Mouse (Mus musculus) T-helper 1 cell (primary cell): ENCODE results near the gene Anapc16.

ENCODE experiments used
- in situ Hi-C: fragments of 300-600 bp; cut with MboI, MseI; formaldehyde crosslinking; loops from one replicate; pipeline ENCODE4 v1.15.1; 2025; ENCODE audit warnings: high pct_unique_total_duplicates

The Anapc16 gene

DNA sequence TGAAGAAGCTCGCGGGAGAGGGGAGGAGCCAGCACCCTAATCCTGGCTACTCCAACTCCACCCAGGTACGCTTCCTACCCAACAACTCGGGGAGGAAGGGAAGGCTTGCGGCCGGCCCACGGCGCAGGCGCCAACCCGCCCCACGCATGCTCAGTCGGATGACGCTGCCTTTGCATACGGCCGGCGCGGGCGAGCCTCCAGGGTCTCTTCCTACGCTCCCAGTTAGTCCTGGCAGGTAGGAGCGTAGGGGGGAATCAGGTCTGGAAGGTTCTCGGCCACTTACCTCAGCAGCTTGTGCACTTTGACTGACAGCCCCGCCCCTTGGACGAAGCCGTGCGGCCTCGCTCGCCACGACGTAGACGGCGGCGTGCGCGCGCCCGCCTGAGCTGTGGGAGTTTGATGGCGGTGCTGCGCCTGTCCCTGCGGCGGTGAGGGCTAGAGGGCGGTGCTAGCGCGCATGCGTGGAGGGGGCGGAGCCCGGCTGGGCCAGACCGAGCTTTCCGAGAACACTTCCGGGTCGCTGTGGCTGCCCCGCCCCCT is at the start of gene Anapc16, which contains the start of gene Ascc1:
Anapc16 (minus strand) TSS at position 463 of the 540 bp plus-strand sequence.
Ascc1 (plus strand) TSS at position 133 of the 540 bp plus-strand sequence.
- in situ Hi-C loops, result loop anchor here (5.0 to 10.0 kb wide), 3 partner anchors 40 to 578 kb away; no protein-coding TSS in a partner anchor

DNA sequence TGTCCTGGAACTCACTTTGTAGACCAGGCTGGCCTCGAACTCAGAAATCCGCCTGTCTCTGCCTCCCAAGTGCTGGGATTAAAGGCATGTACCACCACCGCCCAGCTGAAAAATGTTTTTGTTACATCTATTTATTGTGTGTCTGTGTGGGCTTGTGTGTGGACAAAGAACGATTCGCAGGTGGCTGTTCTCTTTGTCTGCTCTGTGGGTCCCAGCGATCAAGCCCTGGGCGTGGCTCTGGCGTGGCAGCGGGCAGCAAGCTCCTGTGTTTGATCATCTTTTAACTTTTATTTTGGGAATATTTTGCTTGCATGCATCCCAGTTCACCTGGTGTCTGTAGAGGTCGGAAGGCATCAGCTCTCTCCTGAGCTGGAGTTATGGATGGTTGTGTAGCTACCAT is 47.6 kb upstream of the Anapc16 start:
- in situ Hi-C loops, result no loop called here

DNA sequence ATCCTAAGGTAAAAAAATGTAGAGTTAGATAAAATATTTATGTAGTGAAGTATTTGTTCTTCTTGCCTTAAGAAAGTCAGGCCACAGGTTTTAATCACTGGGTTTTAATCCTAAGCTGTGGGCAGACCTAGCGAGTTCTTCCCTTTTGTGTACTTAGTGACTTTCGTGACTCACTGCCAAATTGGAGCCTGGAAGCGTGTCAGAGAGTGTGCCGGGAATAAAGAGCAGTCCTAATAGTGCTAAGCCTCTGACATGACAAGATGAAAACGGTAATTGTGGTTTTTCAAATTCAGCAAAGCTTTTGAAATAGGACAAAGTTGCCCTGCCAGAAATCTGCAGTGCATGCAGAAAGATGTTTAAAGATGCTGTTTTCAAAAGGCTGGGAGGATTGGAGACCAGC is 43.8 kb upstream of the Anapc16 start:
- in situ Hi-C loops, result loop anchor here (10.0 kb wide), 1 partner anchor 1482 kb away; no protein-coding TSS in a partner anchor

DNA sequence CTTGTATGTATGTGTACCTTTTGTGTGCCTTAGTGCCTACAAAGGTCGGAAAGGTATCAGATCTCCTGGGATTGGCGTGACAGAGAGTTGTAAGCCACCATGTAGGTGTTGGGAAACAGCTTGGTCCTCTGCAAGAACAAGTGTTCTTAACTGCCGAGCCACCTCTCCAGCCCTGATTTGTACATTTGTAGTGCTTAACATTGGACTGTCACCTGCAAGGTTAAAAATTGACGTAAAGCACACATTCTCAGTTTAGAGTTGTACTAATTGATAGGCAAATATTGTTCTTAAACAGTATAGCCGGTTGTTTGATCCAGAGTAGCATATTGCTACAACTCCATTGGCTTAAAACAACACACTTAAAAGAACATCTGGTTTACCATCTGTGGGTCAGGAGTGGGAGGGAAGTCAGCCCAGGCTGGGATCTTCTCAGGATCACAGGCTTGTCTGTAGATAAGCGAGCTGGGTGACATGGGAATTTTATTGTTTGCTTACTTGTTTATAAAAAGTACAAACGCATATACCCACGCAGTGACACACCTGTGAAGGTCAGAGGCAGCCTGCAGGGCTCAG is 39.5 kb upstream of the Anapc16 start:
- in situ Hi-C loops, result loop anchor here (10.0 kb wide), 1 partner anchor 1478 kb away; no protein-coding TSS in a partner anchor

DNA sequence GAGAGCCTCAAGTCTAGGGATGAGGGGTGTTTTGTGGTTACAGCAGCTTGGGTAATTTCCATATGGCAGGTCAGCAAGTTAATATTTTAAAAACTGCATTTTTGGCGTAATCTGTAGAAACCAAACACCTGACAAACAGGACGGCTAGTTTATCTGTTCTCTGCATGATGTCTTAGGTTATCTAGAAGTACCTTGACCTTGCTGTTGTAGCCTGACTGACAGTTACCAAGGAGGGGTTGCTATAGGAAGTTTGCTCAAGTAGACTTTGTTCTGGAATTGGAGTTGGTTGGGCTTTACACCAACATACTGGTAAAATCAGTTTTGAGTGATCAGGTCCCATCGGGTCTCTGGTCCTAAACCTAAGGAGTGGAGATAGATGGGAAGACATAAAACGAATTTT is 32.8 kb upstream of the Anapc16 start:
- in situ Hi-C loops, result no loop called here

DNA sequence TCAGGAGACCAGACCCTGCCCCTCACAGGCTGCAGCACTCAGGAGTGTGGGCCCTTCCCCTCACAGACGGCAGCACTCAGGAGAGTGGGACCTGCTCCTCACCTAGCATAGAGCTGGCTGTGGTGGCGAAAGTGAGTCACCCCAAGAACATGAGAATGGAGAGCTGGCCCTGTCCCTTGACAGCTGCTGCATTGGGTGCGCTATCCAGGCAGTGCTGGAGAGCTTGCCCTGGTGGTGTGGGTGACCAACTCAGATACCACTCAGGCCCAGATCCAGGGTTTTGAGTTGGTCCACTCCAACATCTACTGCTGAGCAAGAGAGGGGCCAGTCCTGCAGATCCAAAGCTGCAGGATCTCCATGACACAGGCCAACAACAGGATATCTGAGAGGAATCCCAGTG is 31.7 kb upstream of the Anapc16 start:
- in situ Hi-C loops, result no loop called here

DNA sequence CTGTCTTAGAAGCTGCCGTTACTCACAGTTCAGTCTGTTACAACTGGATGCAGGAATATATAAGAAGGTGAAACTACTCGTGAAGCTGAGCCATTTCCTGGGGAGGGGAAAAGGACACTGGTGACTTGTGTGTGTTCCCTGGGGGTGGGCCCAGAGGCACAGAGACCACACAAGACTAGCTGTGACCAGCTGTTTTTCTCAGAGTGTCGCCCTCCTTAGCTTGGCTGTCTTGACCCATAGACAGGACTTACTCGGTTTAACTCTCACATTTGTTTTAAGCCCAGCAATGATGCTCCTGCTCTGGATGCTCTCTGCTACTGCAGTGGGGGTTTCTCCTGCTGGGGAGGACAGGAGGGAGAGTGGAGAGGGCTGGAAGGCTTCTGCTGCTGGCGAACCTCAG is 30.1 kb upstream of the Anapc16 start:
- in situ Hi-C loops, result no loop called here

DNA sequence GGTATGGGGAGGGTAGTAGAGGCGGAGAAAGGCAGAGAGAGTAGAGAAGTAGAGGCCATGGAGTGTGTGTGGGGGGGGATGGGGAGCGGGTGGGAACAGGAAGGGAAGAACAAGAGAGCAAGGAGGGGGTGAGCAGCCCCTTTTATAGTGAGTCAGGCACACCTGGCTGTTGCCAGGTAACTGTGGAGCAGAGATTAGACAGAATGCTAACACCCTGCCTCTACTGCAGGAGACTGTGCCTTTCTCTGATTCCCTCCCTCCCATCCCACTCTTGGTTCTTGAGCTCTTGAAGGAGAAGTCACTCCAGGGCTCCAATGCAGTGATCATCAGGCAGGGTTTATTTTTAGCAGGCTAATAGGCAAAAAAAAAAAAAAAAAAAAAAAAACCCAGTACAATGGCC is 29.7 kb upstream of the Anapc16 start:
- in situ Hi-C loops, result no loop called here

DNA sequence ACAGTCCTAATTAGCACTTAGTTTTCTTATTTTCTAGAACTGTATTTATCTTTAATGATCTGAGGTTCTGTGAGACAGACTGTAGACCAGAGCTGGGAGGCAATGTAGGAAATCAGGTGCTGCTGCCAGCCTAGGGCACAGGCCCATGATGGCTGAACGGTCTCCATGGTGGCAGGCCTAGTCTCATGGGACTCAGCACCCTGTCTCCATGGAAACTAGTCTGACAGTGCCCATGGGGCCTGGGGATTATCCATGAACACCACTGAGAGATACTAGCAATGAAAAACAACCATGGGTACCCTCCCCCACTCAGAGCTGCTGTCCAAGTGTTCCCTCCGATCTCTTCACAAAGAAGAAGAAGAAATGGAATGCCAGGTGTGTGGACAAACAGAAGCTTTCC is 29.1 kb upstream of the Anapc16 start:
- in situ Hi-C loops, result no loop called here

DNA sequence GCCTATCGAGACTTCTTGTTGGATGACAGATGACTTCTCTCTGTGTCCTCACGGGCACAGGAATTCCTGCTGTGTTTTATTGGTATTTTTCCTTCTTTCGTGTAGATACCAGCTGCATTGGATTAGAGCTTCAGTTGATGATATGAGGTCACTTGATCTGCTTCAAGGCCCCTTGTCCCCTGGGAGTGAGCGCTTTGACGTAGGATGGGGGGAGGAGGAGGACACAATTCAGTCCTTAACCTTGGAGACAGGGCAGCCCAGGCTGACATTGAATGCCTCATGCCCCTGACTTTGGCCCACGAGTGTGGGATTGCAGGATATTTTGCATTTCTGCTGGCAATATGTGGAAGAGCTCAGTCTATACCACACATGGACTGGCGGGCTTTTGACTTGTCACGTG is 28.6 kb upstream of the Anapc16 start:
- in situ Hi-C loops, result no loop called here

DNA sequence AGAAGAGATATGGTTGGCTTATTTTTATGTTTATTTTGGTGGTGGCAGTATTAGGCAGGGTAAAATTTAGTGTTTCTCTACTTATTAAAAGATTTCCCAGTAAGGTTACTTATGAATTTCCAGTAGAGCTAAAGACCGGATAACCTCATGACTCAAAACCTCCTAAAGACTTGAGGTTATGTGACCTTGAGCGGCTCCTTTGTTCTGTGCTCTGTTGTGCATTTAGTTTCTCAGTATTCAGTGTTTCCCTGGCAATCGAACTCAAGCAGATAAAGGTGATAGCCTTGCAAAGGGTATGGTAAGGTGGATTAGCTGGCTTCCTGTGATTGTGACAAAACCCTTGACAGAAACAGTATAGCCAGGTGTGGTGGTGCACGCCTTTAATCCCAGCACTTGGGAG is 26.5 kb upstream of the Anapc16 start:
- in situ Hi-C loops, result no loop called here

DNA sequence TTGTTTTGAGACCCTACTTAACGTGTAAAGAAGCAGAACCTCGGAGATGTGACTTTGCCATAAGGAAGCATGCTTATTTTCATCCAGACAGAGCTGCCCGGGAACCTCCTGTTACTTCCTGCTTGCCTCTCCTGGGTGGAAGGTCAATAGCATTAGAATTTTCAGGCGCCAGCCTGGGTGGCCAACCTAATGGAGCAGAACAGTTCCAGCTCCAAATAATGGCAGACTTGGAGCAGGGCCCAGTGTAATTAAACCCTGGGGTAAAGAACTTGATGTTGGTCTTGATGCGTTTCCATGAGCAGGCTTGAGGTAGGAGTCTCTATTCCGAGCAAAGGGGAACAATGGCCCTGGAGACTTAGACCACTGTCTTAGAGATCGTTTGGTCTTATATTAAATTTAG is 26.0 kb upstream of the Anapc16 start:
- in situ Hi-C loops, result no loop called here

DNA sequence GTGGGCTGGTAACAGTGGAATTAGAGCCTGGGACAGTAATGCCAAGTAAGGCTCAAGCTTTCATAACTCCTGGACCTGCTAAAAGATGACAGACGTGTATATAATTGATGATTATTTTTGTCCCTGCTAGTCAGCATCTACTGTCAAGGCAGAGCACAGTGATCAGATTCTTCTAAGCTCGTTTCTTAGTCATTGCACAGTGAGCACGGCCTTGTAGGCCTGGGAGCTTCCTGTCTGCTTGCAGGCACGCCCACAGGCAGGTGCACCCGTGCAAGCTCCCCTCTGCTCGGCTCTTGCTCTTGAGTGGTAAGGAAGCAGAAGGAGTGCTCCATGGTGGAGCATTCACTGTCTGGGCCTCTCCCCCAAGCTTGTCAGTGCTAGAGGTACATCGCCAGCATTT is 25.2 kb upstream of the Anapc16 start:
- in situ Hi-C loops, result no loop called here

DNA sequence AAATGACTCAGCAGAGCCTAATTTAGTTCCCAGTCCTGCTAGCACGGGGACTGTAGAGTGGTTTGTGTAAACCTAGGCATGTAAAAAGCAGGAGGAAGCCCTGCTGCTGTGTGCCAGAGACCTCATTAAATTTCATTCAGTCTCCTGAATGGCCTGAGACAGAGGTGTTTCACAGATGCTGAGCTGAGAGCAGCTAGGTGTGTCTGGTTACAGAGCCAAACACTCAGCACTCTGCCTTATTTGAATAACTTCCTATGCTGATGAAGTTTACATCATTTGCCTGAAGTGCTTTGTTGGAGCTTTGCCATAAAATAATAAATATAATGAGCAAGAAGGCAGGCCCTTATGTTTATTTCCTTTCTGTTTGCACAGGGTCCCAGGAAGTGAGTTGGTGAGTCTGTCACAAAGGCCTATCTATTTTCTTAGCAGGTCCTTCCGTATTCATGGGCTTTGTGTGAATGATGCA is 24.7 kb upstream of the Anapc16 start:
- in situ Hi-C loops, result no loop called here

DNA sequence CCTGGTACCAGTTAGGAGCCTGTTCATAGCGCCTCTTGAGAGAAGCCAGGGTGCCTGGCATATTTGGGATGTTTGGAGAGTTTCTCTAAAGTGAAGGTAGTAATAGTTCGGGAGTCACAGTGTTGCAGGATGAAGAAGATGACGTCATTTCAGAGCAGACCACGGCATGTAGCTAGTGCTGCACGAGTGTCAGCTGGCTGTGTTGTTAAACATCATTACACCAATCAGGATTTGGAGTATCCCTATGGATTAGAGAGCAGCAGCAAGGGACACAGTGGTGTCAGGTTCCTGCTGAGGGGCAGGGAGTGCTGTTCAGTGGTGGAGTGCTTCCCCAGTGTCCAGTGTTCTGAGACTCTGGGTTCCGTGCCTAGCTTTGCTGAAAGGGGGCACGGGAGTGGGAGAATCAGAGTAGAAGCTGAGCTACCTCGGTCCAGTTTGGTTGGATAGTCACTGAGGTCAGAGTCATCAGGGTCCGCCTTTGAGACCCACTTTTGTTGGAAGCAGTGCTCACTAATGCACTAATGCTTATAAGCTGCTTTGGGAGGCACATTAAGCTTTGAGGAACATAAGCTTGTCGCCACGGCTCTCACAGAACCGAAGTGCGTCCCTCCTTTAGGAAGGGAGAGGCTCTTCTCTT is 23.9 kb upstream of the Anapc16 start:
- in situ Hi-C loops, result no loop called here

DNA sequence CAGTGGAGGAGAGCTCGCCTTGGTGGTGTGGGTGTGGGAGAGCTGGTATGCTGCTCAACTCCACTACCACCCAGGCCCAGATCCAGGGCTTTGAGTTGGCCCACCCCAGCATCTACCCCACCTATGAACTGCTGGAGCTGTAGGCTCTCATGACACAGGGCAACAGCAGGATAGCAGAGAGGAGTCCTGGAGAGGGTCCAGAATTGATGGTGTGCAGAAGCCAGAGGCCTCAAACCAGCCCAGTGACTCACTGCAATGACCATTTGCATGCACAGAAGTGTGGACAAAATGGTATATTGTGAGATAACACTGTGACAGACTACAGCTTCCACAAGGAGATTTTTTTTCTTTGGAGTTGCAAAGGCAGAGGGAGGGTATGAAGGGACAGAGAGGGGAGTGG is 20.8 kb upstream of the Anapc16 start:
- in situ Hi-C loops, result no loop called here

DNA sequence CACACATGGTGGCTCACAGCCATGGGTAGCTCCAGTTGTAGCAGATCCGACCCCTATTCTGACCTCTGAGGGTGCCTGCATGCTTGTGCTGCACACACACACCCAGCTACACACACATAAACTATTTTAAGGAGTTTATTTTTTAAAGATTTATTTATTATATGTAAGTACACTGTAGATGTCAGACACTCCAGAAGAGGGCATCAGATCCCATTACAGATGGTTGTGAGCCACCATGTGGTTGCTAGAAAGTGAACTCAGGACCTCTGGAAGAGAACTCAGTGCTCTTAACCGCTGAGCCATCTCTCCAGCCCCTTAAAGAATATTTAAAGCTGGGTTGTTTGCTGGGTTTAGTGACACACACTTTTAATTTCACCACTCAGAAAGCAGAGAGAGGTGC is 16.4 kb upstream of the Anapc16 start:
- in situ Hi-C loops, result no loop called here

DNA sequence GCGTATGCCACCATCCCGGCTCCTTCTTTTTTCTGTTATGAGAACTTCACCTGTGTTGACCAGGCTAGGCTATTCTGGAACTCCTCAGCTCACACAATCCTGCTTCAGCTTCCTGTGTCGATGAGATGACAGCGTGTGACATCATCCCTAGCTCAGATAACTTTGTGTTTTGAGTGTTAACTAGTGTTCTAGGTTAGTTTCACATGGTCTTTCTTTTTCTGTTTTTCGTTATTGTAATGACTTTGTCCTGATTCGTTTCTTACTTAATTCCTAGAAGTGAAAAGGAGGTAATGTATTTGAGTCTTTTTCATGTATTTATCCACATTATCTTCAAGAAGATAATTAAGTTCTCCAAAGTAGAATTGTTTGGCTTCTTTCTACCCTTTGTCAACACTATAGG is 13.3 kb upstream of the Anapc16 start:
- in situ Hi-C loops, result no loop called here

DNA sequence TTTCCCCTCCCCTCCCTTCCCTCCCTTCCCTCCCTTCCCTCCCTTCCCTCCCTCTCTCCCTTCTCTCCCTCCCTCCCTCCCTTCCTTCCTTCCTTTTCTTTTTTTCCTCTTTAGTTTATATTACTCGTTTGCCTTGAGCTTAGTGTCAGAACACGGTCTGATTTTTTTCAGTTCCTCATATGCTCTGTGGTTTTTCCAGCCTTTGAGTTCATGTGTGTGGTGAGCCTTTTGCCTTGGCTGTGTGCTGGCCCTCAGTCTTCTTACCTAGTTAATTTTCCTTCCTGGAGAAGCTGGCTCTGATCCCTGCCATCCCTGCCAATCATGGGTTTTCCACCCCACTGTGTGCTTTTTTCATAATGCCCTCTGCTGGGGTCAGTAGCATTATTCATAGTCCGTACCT is 6.2 kb upstream of the Anapc16 start:
- in situ Hi-C loops, result loop anchor here (10.0 kb wide), 1 partner anchor 584 kb away; no protein-coding TSS in a partner anchor

DNA sequence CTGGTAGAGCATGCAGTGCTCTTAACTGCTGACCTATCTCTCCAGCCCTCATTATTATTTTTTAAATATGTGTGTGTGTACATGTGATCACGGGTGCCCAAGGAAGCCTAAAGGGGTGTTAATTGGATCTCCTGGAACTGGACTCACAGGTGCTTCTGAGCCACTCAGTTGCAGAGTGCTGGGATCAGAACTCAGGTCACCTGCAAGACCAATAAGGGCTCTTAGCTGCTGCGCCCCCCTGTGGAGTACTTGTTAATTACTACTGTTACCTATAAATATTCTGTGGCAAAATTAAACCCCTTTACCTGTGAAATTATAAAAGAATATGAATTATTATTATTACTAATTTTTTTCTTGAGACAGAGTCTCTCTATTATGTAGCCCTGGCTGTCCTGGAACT is 2.3 kb upstream of the Anapc16 start:
- in situ Hi-C loops, result loop anchor here (10.0 kb wide), 1 partner anchor 580 kb away; no protein-coding TSS in a partner anchor

DNA sequence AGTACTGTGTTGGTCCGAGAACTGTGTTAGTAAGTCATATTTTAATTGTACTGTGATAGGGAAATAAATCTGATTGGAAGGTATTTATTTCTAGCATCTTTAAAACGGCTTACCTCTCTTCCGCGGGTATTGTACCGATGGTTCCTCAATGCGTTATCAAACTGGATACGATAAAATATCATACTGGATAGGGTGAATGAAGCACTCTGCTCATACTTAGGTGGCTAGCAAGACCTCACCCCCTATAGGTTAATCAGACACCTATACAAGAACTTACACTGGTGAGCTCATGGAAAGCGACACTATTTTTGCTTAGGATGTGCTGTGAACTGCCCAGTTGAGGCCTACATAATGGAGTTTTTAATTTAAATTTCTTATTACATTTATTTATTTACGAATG is 912 bp upstream of the Anapc16 start:
- in situ Hi-C loops, result loop anchor here (5.0 to 10.0 kb wide), 3 partner anchors 42 to 579 kb away; no protein-coding TSS in a partner anchor

DNA sequence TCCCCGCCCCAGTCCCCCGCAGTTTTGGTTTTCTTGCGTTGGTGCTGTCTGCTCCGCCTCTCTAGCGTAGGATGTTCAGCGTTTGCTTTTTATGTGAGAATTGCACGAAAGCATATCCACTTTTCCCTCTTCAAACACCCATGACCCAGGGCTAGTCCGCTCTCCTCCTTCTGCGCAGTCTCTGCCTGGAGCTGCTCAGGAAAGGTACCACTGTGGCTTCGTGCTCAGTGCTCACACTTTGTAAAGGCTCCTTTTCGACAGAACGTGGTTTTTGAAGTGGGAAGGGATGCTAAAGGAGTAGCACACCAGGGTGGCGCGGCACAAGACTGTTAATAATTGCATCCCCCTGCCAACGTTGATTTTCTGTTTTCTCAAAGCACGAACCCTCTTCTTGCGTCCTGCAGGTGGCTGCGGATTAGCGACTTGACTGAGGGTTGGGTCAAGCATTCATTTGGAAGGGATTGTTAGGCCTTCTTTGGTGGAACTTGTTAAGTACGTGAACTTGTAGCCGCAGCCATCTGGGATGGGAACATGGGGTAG is 348 bp upstream of the Anapc16 start:
- in situ Hi-C loops, result loop anchor here (5.0 to 10.0 kb wide), 3 partner anchors 41 to 578 kb away; no protein-coding TSS in a partner anchor
